Mouse (Mus musculus) hindbrain, embryonic 16.5 days (tissue): Measurements from ENCODE around the gene Il1rl2. TPM values are rescaled to one million over a fixed set of nuclear protein-coding genes. Genes with fewer than 3 reads are reported as not detected.
A peak's percentile ranks its signal among the peaks of the same experiment; 100 is the strongest.

ENCODE experiments used
- ATAC-seq: fragments of 200-750 bp; cut with Nextera tagmentation; 2 replicates; pipeline ENCODE4 v1.8.0; 2017; ENCODE audit warnings: moderate TSS enrichment, moderate library complexity
- H3K27ac ChIP-seq: fragments of 300-500 bp; sonication (generic); 2 replicates; pipeline ENCODE4 v1.5.1; 2014; ENCODE audit warnings: low read depth, mild to moderate bottlenecking, control low read depth, low read length, moderate library complexity
- H3K27me3 ChIP-seq: fragments of 300-500 bp; sonication (generic); replicated peaks from 2 replicates; pipeline ENCODE4 v1.6.1; 2014; ENCODE audit warnings: low read length; ENCODE audit not compliant: control insufficient read depth, insufficient read depth
- H3K36me3 ChIP-seq: fragments of 300-500 bp; sonication (generic); 2 replicates; pipeline ENCODE4 v1.6.1; 2014; ENCODE audit warnings: mild to moderate bottlenecking, low read length, moderate library complexity, mixed read lengths; ENCODE audit not compliant: control insufficient read depth, insufficient read depth
- H3K4me1 ChIP-seq: fragments of 300-500 bp; sonication (generic); 2 replicates; pipeline ENCODE4 v1.6.1; 2014; ENCODE audit warnings: low read depth, low read length; ENCODE audit not compliant: control insufficient read depth, insufficient read depth
- H3K4me2 ChIP-seq: fragments of 300-500 bp; sonication (generic); 2 replicates; pipeline ENCODE4 v1.6.1; 2014; ENCODE audit warnings: mild to moderate bottlenecking, low read length, control low read depth, moderate library complexity
- H3K4me3 ChIP-seq: fragments of 300-500 bp; sonication (generic); 2 replicates; pipeline ENCODE4 v1.5.1; 2014; ENCODE audit warnings: mild to moderate bottlenecking, low read length, control low read depth, moderate library complexity
- H3K9ac ChIP-seq: fragments of 300-500 bp; sonication (generic); 2 replicates; pipeline ENCODE4 v1.6.1; 2014; ENCODE audit warnings: low read depth, mild to moderate bottlenecking, control low read depth, low read length, moderate library complexity
- H3K9me3 ChIP-seq: fragments of 300-500 bp; sonication (generic); 2 replicates; pipeline ENCODE4 v1.6.1; 2014; ENCODE audit warnings: mild to moderate bottlenecking, low read length, moderate library complexity; ENCODE audit not compliant: control insufficient read depth
- WGBS: fragments of 180-500 bp; shearing (Covaris S2); extraction: QIAGEN DNeasy Blood & Tissue Kit; methylation state at CpG from one replicate; pipeline ENCODE4 v1.1.7; 2014; 5-methylcytosine and 5-hydroxymethylcytosine counted together
- polyA plus RNA-seq: library from polyadenylated mRNA; unstranded; fragments of >200 nt; fragmentation: Nextera tagmentation; extraction: Ambion mirVana; gene quantifications from 2 replicates; pipeline ENCODE4 v1.2.1, GENCODE M21; 2015

Il1rl2 gene
- polyA plus RNA-seq, 1 experiment from 2014 or later: 0.79 TPM

DNA sequence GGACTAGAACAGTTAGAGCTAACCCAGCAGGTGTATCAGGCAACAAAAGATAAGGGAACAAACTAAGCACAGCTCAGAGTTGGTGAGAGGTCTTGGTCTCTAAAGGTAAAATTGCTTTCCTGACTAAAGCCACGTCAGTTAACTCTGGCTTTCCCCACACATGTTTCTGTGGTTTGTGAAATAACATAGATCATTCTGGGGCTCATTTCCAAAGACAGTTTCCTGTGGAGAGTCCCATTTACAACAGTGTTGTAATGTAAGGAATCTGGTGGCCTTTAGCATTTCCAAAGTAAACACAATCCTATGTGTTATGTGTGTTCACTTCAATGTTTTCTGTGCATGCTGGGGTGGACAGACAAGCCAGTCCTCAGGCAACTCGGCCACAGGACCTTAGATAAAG, 35.3 kb downstream of the Il1rl2 start:
- H3K36me3 ChIP-seq: no peaks in the 10 kb centered on the region
- no peaks in the 10 kb centered on the region; the same call in 1 of the 2 replicates for H3K27me3 ChIP-seq
- ATAC-seq: no peak
- H3K9me3 ChIP-seq: no peaks in the 10 kb centered on the region
- 59% methylated on average over 2 of the region's 2 CpGs for WGBS
- H3K4me3 ChIP-seq: no peak overlapping the region
- H3K4me2 ChIP-seq: no peak overlapping the region
- H3K4me1 ChIP-seq: no peaks in the 10 kb centered on the region
- no peak overlapping the region for H3K9ac ChIP-seq
- H3K27ac ChIP-seq: no peak overlapping the region

DNA sequence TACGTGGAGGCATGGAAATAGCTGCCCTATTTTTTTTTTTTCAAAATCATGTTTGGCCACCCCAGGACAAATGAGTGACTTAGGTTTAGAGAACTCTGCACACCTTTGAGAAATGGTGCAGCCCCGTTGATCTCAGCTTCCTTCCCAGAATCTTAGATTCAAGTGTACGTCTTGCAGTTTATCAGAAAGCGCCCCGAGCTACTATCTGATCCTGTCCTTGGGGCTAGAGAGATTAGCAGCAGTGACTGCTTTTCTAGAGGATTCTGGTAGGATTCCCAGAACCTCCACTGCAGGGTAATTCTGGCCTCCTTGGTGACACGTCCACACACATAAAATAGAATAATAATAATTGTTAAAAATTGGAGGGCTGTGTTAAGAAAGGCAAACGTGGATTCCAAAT, 36.6 kb downstream of the Il1rl2 start:
- Histone ChIP-seq H3K36me3 (no peaks in the 10 kb centered on the region), H3K27me3 (no peaks in the 10 kb centered on the region; the same call in 1 of the 2 replicates), H3K4me2 (no peak overlapping the region), H3K27ac (no peak overlapping the region), H3K9ac (no peak overlapping the region), H3K4me1 (no peaks in the 10 kb centered on the region), H3K4me3 (no peak overlapping the region), H3K9me3 (no peaks in the 10 kb centered on the region)
- ATAC-seq: no peak
- WGBS: 72% methylated on average over 7 of the region's 7 CpGs

DNA sequence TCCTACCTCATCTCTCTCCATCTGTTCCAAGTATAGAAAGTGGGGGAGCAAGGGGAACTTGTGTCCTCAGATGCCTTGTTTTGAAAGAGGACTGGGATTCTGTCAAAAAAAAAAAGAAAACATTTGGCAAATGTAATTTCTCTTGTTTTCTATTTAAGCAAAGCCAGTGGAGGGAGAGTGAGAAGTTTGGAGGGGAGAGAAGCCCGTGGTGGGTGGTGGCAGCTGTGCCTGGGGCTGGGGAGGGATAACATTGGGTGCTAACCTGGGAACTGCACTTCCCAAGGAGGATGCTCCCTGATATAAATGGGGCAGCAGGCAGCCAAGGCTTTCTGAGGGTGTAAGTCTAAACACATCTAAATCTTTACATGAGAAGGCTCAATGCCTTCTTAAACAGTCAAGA, 37.2 kb downstream of the Il1rl2 start:
- Histone ChIP-seq H3K27ac (no peak overlapping the region), H3K4me2 (no peak overlapping the region), H3K36me3 (no peaks in the 10 kb centered on the region), H3K9me3 (no peaks in the 10 kb centered on the region), H3K4me3 (no peak overlapping the region), H3K9ac (no peak overlapping the region), H3K27me3 (no peaks in the 10 kb centered on the region; the same call in 1 of the 2 replicates), H3K4me1 (no peaks in the 10 kb centered on the region)
- WGBS: 50% methylated on average over 1 of the region's 1 CpGs
- no peak for ATAC-seq

DNA sequence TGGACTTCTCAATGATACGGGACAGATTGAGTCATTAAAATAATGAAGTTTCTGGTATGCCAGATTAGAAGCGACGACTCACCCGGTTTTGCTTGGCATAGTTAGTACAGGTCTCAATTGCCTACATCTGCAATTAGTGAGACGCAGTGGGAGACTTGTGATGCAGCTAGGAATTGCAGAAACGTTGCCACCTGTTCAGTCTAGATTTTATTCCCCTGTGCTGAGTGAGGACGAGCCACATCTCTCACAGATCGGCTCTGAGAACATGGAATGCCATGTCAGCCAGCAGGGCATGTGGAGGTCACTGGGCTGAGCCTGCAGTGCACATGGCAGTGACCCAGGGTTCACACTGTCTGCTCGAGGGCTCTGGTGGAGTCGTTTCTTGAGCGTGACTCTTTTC, 38.4 kb downstream of the Il1rl2 start:
- Histone ChIP-seq H3K9me3 (no peaks in the 10 kb centered on the region), H3K9ac (no peak overlapping the region), H3K4me2 (no peak overlapping the region), H3K36me3 (no peaks in the 10 kb centered on the region), H3K27me3 (no peaks in the 10 kb centered on the region; the same call in 1 of the 2 replicates), H3K27ac (no peak overlapping the region), H3K4me1 (no peaks in the 10 kb centered on the region), H3K4me3 (no peak overlapping the region)
- 69% methylated on average over 11 of the region's 11 CpGs for WGBS
- ATAC-seq: peak; percentile 68

DNA sequence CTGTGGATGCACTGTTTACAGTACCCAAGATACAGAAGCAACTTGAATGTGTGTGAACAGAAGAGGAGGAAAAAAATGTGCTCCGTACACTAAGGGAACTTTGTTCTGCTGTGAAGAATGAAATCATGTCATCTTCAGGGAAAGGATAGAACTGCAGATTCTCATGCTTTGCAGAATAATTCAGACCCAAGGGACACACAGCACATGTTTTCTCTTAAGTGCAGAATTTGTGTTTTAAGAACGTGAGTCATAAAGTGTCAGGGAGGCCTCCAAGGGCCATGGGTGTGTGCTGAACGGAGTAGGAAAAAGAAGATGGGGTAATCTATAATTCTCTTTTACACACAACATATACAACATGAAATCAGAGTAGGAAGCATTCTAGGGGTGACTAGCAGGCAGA, 48.5 kb downstream of the Il1rl2 start:
- Histone ChIP-seq H3K27me3 (no peaks in the 10 kb centered on the region), H3K4me2 (no peak overlapping the region), H3K4me1 (no peaks in the 10 kb centered on the region), H3K9ac (no peak overlapping the region), H3K36me3 (no peaks in the 10 kb centered on the region), H3K9me3 (no peaks in the 10 kb centered on the region), H3K27ac (no peak overlapping the region), H3K4me3 (no peak overlapping the region)
- no peak for ATAC-seq
- WGBS: 86% methylated on average over 3 of the region's 3 CpGs

DNA sequence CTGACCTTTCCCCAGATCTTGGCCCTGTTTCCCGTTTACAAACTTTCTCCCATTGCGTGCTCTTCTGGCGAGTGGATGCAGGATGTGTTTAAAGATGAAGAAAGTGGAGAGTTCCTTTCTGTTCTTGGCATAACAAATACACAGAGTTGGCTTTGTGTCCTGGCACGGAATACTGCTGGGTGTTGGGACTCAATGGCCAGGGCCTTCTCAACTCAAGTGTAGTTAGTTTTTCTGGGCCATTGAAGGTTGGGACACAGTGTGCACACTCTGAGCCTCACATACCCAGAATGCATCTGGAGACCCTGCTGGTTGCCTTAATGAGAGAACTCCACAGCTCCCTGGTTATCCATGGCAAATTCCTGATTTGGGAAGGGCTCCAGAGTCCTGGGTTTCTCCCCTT, 50.7 kb downstream of the Il1rl2 start:
- no peak overlapping the region for H3K4me2 ChIP-seq
- H3K4me3 ChIP-seq: no peak overlapping the region
- no peak overlapping the region for H3K27ac ChIP-seq
- no peak overlapping the region for H3K9ac ChIP-seq
- H3K27me3 ChIP-seq: no peaks in the 10 kb centered on the region
- no peaks in the 10 kb centered on the region for H3K9me3 ChIP-seq
- no peak for ATAC-seq
- 83% methylated on average over 4 of the region's 4 CpGs for WGBS
- H3K4me1 ChIP-seq: no peaks in the 10 kb centered on the region
- no peaks in the 10 kb centered on the region for H3K36me3 ChIP-seq

DNA sequence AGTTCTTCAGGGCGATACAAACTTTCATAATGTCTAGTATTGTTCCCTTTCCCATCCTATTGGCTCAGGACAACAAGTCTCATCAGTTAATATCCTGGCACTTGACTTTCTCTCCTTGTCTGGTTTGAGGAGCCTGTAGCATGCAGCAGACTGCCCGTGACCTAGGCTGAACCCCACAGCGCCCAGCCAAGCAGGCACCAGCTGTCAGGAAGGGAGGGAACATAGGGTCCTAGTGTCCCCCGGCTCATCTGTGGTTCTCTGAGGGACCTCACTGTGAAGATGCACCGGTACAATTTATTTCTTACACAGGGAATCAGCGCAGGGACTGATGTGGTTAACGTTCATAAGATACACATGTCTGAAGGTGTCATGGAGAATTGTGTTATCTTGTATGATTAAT, 52.3 kb downstream of the Il1rl2 start:
- no peaks in the 10 kb centered on the region for H3K9me3 ChIP-seq
- no peaks in the 10 kb centered on the region for H3K27me3 ChIP-seq
- H3K4me1 ChIP-seq: no peaks in the 10 kb centered on the region
- H3K9ac ChIP-seq: no peak overlapping the region
- H3K4me2 ChIP-seq: no peak overlapping the region
- ATAC-seq: no peak
- no peak overlapping the region for H3K27ac ChIP-seq
- H3K36me3 ChIP-seq: no peaks in the 10 kb centered on the region
- H3K4me3 ChIP-seq: no peak overlapping the region
- WGBS: 53% methylated on average over 7 of the region's 7 CpGs

DNA sequence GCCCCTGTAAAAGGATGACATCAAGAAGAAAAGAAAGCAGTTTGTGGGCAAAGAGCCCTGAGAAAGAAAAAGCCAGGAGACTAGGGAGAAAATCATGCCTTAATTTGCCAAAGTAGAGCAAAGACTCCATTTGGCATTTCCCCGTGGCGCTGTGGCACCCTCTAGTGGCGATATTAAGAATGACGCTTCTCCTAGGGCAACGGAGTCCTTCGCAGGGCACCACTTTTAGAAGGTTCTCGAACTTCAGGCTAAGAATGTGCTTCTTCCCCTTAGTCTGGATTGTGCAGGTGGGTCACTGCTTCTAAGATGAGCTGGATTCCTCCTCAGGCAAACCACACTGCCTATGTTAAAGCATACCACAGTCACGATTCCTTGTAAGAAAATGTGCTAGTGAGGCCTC, 54.4 kb downstream of the Il1rl2 start:
- 0 out of 2 replicates have a peak, but pooled peaks have one; percentile 20 for ATAC-seq
- H3K9ac ChIP-seq: no peak overlapping the region
- WGBS: 20% methylated on average over 8 of the region's 8 CpGs

DNA sequence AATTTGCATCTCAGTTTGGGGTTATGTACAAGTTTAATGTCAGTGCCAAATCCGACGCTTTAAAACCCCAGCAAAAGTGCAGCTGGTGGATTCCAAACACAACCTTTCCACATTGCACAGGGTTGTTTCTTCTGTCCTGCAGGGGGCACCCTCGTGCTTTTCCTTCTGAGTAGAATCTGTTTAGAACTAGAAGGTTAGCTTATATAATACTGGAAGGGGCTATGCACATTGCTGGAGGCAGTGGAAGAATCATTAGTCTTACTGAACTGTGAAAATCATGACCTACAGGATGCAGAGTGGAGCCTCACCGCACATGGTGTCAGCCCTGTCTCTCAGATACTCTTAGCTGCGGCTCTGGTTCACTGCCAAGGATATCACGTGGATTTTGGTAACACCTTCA, 55.7 kb downstream of the Il1rl2 start:
- no peaks in the 10 kb centered on the region for H3K36me3 ChIP-seq
- WGBS: 61% methylated on average over 6 of the region's 6 CpGs
- no peaks in the 10 kb centered on the region for H3K4me1 ChIP-seq
- no peak for ATAC-seq
- H3K27ac ChIP-seq: no peak overlapping the region
- H3K27me3 ChIP-seq: no peaks in the 10 kb centered on the region
- H3K4me2 ChIP-seq: no peak overlapping the region
- no peak overlapping the region for H3K4me3 ChIP-seq
- no peak overlapping the region for H3K9ac ChIP-seq
- H3K9me3 ChIP-seq: no peaks in the 10 kb centered on the region

More for the DNA sequence above, 54.4 kb downstream of the Il1rl2 start:
- Histone ChIP-seq H3K4me2 (no peak overlapping the region), H3K4me1 (no peaks in the 10 kb centered on the region), H3K36me3 (no peaks in the 10 kb centered on the region), H3K9me3 (no peaks in the 10 kb centered on the region), H3K27me3 (no peaks in the 10 kb centered on the region), H3K27ac (no peak overlapping the region), H3K4me3 (no peak overlapping the region)

DNA sequence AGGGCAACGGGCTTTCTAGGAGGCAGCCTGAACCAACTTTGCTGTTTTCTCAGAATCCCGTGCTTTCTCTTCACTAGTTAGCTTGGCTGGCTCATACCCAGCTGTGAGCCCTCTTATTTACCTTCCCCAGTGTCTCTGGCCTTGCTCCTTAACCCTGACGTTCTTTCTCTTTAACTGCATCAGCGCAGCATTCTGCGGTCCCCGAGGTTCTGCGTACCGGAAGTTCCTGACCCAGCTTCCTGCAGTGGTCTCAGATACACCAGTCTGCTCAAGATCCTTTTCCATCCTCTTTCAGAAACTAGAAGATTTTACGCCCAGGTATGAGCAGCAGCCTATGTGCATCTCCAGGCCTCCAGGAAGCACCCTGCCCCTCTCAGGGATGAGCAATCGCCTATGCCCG, 56.6 kb downstream of the Il1rl2 start:
- no peak overlapping the region for H3K9ac ChIP-seq
- no peak overlapping the region for H3K4me3 ChIP-seq
- no peak for ATAC-seq
- 87% methylated on average over 11 of the region's 11 CpGs for WGBS
- H3K27ac ChIP-seq: no peak overlapping the region
- no peaks in the 10 kb centered on the region for H3K36me3 ChIP-seq
- no peak overlapping the region for H3K4me2 ChIP-seq
- H3K9me3 ChIP-seq: no peaks in the 10 kb centered on the region
- H3K27me3 ChIP-seq: no peaks in the 10 kb centered on the region
- no peaks in the 10 kb centered on the region for H3K4me1 ChIP-seq
